19 mouse cellular contexts compared by ENCODE assay signal in the genomic region with DNA sequence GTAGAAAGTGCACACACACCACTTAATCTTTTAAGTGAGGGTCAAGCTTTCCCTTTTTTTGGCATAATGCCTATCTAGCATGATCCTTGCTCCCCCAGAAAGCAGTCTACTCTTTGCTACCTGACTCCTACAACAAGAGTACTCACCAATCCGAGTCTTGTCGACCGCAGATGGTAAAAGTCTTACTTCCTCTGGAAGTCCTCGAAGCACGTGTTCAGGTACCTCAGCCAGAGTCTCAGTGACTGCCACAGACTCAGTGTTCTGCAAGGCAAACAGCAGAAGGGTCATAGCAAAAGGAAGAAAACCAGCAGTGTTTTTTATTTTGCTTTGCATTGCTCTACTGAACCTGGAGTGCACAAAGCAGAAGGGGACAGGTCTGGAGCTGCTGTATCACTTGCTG. TPM values are rescaled to one million over a fixed set of nuclear protein-coding genes. Genes with fewer than 3 reads are reported as not detected.
DNase-seq lines count a peak whose midpoint lies in the region; ATAC-seq and TF ChIP-seq lines count a peak whose summit lies in the region.
"Had no signal": no experiment of that assay in that cellular context is flagged by ENCODE, and none has a peak within 500 bp of the region (broad histone marks: within the 10 kb centered on the region; RNA-seq: fewer than 3 reads in every experiment).

No protein-coding gene starts in this region.

- no peak for TF ChIP-seq CTCF in thymus, adult 2 months (IDR thresholded peaks at IDR 0.05; ENCODE audit: borderline replicate concordance, control insufficient read depth, extremely low read depth, insufficient read depth, low read length, poor library complexity)

- no peak for TF ChIP-seq POLR2A in thymus, adult 2 months (IDR thresholded peaks at IDR 0.05; ENCODE audit: control insufficient read depth, extremely low read depth, insufficient read depth, low read length, poor library complexity)

- H3K27ac ChIP-seq in thymus, adult 2 months (ENCODE audit: control insufficient read depth, insufficient read depth, low read length), result no peak overlapping the region
- no peak overlapping the region for H3K27ac ChIP-seq in forebrain, embryonic 10.5 days
- H3K27ac ChIP-seq: embryonic facial prominence, embryonic 10.5 days; heart, adult 2 months; hindbrain, embryonic 15.5 days had no signal

- H3K36me3 ChIP-seq in thymus, adult 2 months (ENCODE audit: control insufficient read depth, insufficient read depth, low read length), result no peaks in the 10 kb centered on the region
- peaks cover 31% of the 10 kb centered on the region for H3K36me3 ChIP-seq in forebrain, embryonic 10.5 days (replicated peaks)

- no peaks in the 10 kb centered on the region for H3K9me3 ChIP-seq in forebrain, embryonic 10.5 days
- H3K9me3 ChIP-seq: embryonic facial prominence, embryonic 10.5 days; heart, embryonic 12.5 days; hindbrain, embryonic 15.5 days had no signal

- H3K4me3 ChIP-seq in thymus, adult 2 months (ENCODE audit: control insufficient read depth, insufficient read depth, low read length), result no peak overlapping the region
- H3K4me3 ChIP-seq in forebrain, embryonic 10.5 days, result no peak overlapping the region
- H3K4me3 ChIP-seq: embryonic facial prominence, embryonic 10.5 days; heart, adult 2 months; heart, embryonic 12.5 days; hindbrain, embryonic 15.5 days had no signal

- peak; percentile 58 for DNase-seq in spleen, postnatal 36 days (ENCODE audit: low spot score in 2 of 2)
- no peak for DNase-seq in spleen, postnatal 14 days (ENCODE audit: low spot score in 2 of 2)
- DNase-seq in naive thymus-derived CD4-positive, alpha-beta T cell, adult 2 months (ENCODE audit: low read depth), result peak; percentile 15
- DNase-seq in thymus, adult 2 months, result no peak
- DNase-seq in ovary, postnatal 10 days (ENCODE audit: low spot score), result no peak
- no peak for DNase-seq in forebrain, embryonic 10.5 days (ENCODE audit: extremely low spot score, low spot score)
- DNase-seq: adrenal gland, adult 2 months; adrenal gland, postnatal 25 days; cerebellum, adult 18-20 months; cerebellum, postnatal 10 days; gastrocnemius, postnatal 36 days; heart, adult 2 months had no signal

- no peaks in the 10 kb centered on the region for H3K27me3 ChIP-seq in thymus, adult 2 months (ENCODE audit: control insufficient read depth, insufficient read depth, low read length)
- H3K27me3 ChIP-seq in forebrain, embryonic 10.5 days (ENCODE audit: poor library complexity, severe bottlenecking), result no peaks in the 10 kb centered on the region
- H3K27me3 ChIP-seq: heart, embryonic 12.5 days; hindbrain, embryonic 15.5 days; Patski had no signal

- peak; percentile 56 for ATAC-seq in granulocyte monocyte progenitor cell, adult 5-6 weeks (replicated peaks; ENCODE audit: poor library complexity, severe bottlenecking)
- ATAC-seq: activated CD4-positive, CD25-positive, alpha-beta regulatory T cell, adult 4 months; forebrain, embryonic 14.5 days; Patski had no signal

- H3K4me1 ChIP-seq in thymus, adult 2 months (replicated peaks; ENCODE audit: control insufficient read depth, insufficient read depth, low read length), result no peaks in the 10 kb centered on the region
- no peaks in the 10 kb centered on the region for H3K4me1 ChIP-seq in forebrain, embryonic 10.5 days
- H3K4me1 ChIP-seq: embryonic facial prominence, embryonic 10.5 days; hindbrain, embryonic 15.5 days had no signal

- 44% methylated on average over 5 of the region's 5 CpGs for WGBS in thymus, adult 2 months
- WGBS in forebrain, embryonic 10.5 days, result 92% methylated on average over 5 of the region's 5 CpGs

RNA-seq across cellular contexts. Expression of a gene that starts 32.1 kb away (rescaled TPM):
- 20.5 and 27.8 TPM in 2 replicates for total RNA-seq in granulocyte monocyte progenitor cell, adult 5-6 weeks (2014; fragmentation: Nextera tagmentation)
- total RNA-seq in granulocyte monocyte progenitor cell, adult 5-6 weeks (2017), result 11.0 and 12.4 TPM in 2 replicates
- 26.5 and 26.8 TPM in 2 replicates for polyA plus RNA-seq in thymus, adult 2 months (2012; rRNA removed)
- polyA plus RNA-seq in forebrain, embryonic 10.5 days (2016; fragmentation: Nextera tagmentation; extraction: Ambion mirVana), result 15.2 and 16.0 TPM in 2 replicates

Comparison
In these comparisons a context has a peak if more than half of its experiments do, and no peak if none do; other contexts are left out.
1. DNase-seq: peak in spleen, postnatal 36 days (2 of 2) and naive thymus-derived CD4-positive, alpha-beta T cell, adult 2 months (single experiment); none in spleen, postnatal 14 days (0 of 2), thymus, adult 2 months (single experiment), ovary, postnatal 10 days (single experiment) and forebrain, embryonic 10.5 days (single experiment).